Mouse (Mus musculus) cerebral cortex, adult 2 months (tissue): ENCODE data around the gene Kcnk5.

ENCODE experiments used
- WGBS: fragments of 180-500 bp; shearing (Covaris S2); methylation state at CpG from one replicate; pipeline ENCODE4 v1.1.7; 2018; 5-methylcytosine and 5-hydroxymethylcytosine counted together

The Kcnk5 gene

DNA sequence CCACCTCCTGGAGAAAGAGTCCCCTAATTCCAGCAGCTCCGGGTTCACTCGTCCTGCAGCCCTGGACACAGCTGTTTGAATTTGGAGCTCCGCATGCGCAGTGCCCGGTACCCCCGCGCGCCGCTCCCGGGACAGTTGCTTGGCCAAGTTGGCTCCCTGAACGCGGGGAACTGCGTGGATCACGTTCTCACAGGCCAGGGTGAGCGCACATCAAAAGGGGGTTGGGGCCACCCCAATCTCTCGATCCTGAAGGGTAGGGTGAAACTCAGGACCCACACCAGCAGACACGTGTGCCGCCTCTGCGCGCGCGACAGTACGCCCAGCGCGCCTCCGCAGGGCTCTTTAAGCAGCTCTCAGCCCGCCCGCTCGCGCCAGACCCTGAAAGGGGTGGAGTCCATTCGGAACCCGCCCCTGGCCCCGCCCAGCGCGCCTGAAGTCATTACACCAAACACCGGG lies at the start of gene Kcnk5:
Gene Kcnk5, minus strand, starts transcription at position 344 of the 456 bp plus-strand sequence.
- under 1% methylated on average over 36 of the region's 36 CpGs for WGBS

DNA sequence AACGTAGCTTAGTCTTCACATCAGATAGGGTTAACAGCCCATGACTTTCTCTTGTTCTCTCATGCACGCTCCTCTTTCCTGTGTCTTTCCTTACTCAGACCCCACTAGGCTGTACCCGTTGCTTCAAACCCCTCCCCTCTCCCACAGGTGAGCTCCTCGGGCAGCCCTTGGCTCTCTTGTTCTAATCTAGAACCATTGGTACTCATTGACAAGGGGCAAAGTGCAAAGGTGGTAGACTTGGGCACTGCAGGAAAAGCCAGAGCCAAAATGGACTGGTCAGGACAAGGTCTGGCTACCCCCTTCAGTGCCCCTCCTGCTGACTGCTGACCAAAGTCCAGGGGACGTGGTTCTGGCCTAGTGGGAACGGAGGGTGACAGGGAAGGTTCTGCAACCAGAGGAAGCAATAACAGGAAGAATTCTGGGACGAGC lies 48.5 kb upstream of the Kcnk5 start:
- 89% methylated on average over 7 of the region's 7 CpGs for WGBS

DNA sequence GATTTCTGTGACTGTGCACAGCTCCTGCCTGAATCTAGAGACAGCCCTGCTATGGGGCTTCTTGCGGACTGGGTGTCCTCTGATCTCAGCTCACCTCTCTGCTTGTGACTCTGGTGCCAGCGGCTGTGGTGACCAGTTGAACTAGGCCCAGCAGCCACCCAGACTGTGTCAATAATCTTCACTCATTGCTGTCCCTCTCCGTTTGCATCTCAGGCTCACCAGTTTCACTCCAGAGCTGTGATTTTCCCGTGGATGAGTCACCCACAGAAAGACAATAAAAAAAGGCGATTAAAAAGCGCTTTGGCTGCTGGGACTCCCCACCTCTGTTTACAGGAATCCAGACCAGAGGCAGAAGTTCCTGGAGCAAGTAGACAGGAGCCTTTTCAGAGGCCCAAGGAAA lies 47.8 kb upstream of the Kcnk5 start:
- WGBS: 76% methylated on average over 6 of the region's 6 CpGs

DNA sequence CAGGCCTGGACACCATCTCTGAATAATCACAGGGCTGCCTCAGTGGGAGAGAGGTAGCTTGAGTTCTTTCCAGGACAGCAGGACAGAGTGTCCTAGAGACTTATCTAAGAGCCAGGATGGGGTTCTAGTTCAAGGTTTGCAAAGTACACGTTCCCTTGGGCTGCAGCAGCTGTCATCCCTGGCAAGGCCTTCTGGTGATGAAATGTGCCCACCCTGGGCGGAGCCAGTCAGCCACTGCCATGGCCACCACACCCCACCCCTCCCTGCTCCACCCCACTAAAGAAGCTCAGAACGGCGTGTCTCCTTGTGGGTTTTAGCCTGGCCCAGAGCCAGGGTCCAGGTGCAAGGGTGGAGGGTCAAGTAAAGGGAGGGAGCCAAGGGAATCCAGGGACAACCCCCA lies 46.7 kb upstream of the Kcnk5 start:
- WGBS: 79% methylated on average over 4 of the region's 4 CpGs

DNA sequence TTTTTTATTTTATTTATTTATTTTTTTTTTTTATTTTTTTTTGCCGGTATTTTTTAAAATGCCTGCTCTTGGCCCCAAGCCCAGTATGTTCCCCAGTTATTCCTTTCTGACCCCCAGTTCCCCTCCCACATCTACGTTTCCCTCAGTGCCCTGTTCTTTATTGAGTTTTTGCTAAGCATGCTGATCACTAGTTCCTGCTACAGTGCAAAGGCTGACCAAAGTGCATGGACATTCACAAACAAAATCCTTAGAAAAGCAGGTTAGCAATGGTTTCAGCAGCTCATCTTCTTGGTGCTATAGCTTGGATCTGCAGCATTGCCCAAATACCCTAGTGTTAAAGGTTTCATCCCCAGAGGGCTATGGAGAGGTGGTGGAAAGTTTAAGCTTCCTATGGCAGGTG lies 45.4 kb upstream of the Kcnk5 start:
- WGBS: 55% methylated on average over 2 of the region's 2 CpGs

GRCm38 (mm10) chr14:20226488-20226887 lies 44.9 kb upstream of the Kcnk5 start:
- 69% methylated on average over 7 of the region's 7 CpGs for WGBS

DNA sequence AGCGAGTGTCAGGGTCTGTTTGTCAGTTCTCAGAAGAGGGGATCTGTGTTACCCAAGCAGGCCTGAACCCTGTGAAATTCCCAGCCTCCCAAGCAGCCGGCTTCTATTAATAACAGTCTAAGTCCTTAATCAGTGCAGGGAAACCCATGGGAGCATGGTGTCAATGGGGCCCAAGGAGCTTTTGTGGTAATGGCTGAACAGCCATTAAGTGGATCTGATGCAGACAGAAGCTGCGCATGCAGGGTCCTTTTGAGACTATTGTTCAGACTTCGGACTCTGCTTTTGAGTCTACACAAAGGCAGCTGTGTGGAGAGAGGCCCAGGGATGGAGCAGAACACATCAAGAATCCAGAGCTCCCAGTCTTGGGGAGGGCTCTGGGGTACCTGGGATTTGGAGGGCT lies 43.9 kb upstream of the Kcnk5 start:
- WGBS: 75% methylated on average over 4 of the region's 4 CpGs

DNA sequence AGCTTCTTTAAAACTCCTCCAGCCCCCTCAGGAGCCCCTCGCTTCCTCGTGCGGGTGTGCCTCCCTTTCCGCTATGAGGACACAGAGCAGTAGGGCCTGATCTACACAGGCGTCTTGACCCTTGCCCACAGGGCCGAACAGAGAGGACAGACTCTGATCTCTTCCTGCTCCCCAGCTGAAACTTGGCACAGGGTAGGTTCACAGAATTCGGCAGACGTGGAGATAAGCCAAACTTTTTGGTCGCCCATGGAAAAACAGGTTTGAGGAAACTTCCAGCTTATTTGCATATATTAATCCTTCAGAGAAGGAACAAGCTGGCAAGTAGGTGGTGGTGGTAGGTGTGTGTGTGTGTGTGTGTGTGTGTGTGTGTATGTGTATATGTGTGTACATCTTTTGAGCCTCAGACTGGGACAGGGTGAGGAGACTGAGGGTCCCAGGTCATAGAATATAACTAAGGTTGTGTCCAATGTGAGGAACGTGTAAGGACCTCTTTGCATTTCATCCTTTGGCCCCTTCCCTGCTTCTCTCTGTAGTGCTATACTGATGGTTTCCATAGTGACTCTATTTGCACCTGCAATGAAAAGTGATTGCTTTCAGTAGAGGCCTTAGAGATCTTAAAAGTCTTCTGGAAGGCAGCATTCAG lies 43.1 kb upstream of the Kcnk5 start:
- 49% methylated on average over 10 of the region's 10 CpGs for WGBS

- WGBS: 9% methylated on average over 4 of the region's 4 CpGs
These were observed 42.6 kb upstream of the Kcnk5 start for GRCm38 (mm10) chr14:20224163-20224562.

DNA sequence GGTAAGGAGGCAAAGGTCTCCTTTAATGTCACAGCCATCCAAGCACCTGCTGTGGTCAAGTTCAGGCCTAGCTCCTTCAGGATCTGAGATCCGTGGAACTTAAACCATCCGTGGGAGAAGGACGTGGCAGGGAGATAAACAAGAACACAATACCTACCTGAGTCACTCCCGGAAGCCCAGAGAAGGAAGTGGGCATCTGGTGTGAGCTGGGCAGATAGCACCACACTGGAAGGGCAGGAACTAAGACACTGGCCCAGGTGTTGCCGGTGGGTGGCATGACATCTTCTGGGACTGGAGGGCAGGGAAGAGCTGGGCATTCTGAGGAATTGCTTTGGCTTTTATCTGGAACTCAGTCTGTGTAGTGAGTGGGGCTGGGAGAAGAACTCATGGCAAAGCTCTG lies 41.6 kb upstream of the Kcnk5 start:
- WGBS: 81% methylated on average over 5 of the region's 5 CpGs

DNA sequence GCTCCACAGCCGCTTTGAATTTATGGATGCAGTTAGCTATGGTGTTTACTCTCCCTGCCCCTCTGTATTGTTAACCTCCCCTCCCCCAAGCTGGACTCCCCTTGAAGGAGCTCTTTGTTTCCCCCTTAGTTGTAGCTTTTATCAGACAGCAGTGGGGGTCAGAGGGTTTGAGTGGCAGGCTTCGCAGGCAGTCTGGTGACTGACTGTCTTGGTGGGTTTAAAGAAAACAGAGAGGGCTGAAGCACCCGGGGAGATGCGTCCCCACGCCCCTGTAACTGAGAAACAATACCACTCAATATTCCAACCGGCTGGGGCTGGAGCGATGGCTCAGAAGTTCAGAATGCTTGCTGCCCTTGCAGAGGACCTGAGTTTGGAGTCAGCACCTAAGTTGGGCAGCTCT lies 39.5 kb upstream of the Kcnk5 start:
- WGBS: 70% methylated on average over 7 of the region's 7 CpGs

DNA sequence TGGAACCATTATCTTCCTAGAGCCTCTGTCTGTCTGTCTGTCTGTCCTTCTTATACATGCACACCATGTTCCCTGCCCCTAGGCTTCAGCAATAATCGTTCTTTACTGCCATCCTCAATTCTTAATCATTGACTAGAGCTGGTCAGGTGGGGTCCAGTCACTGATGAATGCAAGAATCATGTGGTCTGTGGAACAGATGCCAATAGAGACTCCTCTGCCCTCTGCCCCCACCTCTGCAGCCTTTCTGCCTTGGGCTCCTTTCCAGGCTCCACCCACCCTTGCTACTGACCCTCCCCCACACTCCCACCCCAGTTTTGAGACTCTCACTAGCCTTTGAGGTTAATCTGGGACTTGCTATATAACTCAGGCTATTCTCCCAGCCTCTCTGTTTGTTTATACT lies 38.2 kb upstream of the Kcnk5 start:
- WGBS: 76% methylated on average over 1 of the region's 1 CpGs

GRCm38 (mm10) chr14:20217299-20217864 lies 35.8 kb upstream of the Kcnk5 start:
- 67% methylated on average over 3 of the region's 3 CpGs for WGBS

DNA sequence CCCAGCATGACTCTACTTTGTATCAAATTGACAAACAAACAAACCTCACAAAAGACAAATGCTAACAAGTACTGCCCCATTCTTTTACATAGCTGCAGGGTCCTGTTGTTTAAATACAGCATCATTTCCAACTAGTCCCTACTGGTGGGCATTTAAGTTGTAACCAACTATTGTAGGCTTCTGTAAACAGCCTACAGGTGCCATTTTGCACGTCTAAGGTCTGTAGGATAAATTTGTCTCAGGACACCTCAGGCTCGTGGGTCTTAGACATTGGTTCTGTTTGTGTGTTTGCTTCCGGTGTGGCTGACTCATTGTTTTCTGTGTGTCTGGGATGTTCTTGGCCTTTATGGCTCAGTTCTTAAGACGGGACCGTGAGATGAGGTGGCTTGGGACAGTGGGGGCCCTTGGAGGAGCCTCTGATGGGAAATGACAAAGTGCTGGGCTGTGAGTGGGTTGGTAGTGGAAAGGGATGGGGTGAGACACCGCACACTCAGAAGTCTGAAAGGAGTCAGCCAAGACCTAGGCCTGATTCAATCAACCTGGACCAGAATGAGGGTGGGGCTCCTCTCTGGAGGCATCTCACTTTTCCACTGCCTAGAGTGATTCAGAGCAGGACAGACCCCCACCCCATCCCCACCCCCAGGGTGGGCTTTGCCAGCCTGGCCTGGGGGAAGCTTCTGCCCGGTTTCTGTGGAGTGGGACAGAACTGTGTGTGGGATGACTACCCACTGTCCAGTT lies 35.1 kb upstream of the Kcnk5 start:
- 87% methylated on average over 7 of the region's 7 CpGs for WGBS

- 74% methylated on average over 5 of the region's 5 CpGs for WGBS
These were observed 34.2 kb upstream of the Kcnk5 start for GRCm38 (mm10) chr14:20215826-20216225.

GRCm38 (mm10) chr14:20214125-20214524 lies 32.5 kb upstream of the Kcnk5 start:
- 90% methylated on average over 7 of the region's 7 CpGs for whole genome bisulfite sequencing

GRCm38 (mm10) chr14:20211754-20212601 lies 30.4 kb upstream of the Kcnk5 start:
- 72% methylated on average over 9 of the region's 9 CpGs for WGBS

DNA sequence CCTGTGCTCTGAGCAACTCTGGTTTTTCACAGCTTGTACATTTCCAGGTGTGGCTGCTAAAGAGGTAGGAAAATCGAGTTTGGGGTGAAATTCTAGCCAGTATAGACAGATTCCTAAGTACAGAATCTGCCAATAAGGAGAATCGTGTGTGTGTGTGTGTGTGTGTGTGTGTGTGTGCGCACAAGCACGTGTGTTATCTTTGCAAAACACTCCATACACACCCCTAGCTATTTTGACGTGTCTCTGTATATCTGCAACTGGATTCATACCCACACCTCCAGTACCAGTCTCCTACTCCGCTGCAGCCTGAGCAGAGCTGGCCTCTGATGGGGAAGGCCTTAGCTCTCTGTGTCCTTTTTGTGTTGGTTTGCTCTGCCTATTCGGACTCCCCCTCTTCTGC lies 28.3 kb upstream of the Kcnk5 start:
- WGBS: 89% methylated on average over 7 of the region's 7 CpGs

DNA sequence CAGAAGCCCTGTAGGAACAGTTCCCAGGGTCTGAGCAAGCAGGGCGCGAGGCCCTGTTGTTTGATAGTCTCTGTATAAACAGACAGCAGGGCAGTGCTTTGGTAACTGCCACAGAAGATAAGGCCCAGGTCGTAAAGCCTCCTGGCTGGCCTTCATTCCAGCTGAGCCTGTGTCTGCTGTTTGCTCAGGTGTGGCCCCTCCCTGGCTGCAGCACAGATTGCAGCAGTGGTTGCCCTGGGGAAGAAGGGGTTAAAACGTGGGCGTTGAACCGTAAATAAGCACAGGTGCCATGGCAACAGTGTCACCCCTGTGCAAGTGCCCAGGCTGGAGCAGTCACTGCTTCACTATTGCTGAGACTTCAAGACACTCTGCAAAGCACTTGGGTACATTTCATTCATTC lies 26.8 kb upstream of the Kcnk5 start:
- WGBS: 40% methylated on average over 6 of the region's 6 CpGs

DNA sequence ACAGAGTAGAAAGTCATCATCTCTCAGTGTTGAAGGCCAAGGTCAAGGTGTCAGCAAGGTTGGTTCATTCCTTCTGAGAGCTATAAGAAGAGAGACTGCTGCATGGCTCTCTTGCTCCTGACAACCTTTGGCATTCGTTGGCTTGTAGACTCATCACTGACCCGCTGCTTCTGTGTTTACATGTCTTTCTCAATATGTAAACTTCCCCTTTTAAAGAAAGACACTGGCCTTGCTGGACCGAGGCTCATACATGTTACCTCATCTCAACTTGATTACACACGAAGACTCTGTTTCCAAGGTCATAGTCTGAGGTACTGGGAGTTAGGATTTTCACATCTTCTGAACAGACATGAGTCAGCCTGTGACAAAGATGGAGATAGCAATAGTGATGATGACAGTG lies 24.1 kb upstream of the Kcnk5 start:
- WGBS: 92% methylated on average over 4 of the region's 4 CpGs

DNA sequence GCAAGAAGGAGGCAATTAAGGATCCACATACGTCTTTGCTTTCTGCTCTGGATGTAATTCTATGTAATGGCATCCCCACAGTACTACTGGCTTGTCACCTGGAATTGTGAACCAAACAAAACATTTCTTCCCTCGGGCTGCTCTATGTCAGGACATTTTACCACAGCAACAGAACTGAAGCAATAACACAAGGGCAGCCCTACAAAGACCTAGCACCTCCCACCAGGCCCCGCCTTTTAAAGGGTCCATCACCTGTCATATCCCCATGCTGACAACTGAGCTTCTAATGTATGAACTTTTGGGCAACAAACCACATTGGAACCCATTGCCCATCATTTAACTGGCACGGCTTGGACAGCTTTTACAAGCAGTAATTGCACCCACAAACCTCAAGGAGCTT lies 21.7 kb upstream of the Kcnk5 start:
- 72% methylated on average over 4 of the region's 4 CpGs for WGBS

DNA sequence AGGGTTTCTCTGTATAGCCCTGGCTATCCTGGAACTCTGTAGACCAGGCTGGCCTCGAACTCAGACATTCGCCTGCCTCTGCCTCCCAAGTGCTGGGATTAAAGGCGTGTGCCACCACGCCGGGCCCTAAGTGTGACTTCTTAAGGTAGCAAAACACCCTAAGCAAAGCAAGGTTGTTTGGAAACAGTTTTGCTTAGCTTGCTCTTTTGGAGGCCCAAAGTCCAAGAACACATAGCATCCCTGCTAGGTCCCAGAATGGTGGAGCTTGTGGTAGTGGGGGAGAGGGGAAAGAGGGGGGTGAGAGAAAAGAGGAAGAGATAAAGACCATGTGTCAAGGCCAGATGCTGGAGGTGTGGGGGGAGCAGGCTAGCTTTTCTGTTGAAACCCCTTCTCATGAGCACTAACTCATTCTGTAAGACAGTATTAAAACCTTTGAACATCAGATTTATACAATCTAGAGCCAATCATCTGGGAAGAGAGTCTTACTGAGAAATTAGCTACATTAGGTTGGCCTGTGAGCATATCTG lies 21.1 kb upstream of the Kcnk5 start:
- 95% methylated on average over 5 of the region's 5 CpGs for WGBS
